9 mouse cellular contexts compared by ENCODE assay signal in the genomic region with DNA sequence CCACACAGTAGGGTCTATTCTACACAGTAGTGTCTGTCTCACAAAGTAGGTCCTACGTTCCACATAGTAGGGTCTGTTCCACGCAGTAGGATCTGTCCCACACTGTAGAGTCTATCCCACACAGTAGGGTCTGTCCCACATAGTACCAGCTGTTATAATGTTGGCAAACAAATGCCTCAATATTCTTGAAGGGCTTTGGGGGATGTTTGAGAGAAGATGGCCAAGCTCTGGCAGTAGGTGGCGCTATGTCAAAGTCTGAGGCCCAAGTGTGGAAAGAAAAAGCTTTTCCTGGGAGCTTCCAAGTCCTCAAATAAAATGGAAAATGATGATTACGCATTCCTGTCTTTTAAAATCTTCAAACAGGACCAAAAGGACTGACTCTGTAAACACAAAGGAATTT.
DNase-seq lines count a peak whose midpoint lies in the region; ATAC-seq and TF ChIP-seq lines count a peak whose summit lies in the region.
"Had no signal": no experiment of that assay in that cellular context is flagged by ENCODE, and none has a peak within 500 bp of the region (broad histone marks: within the 10 kb centered on the region; RNA-seq: fewer than 3 reads in every experiment).

No protein-coding gene starts in this region.

- H3K9ac ChIP-seq in lung, embryonic 16.5 days (ENCODE audit: low read length): no peak overlapping the region
- H3K9ac ChIP-seq: heart, embryonic 13.5 days had no signal

- H3K9me3 ChIP-seq in lung, embryonic 16.5 days (ENCODE audit: control insufficient read depth, low read length): no peaks in the 10 kb centered on the region
- H3K9me3 ChIP-seq: heart, embryonic 13.5 days had no signal

- peaks cover 4% of the 10 kb centered on the region; the same call in 1 of the 2 replicates for H3K4me1 ChIP-seq in lung, embryonic 16.5 days (replicated peaks; ENCODE audit: control insufficient read depth, insufficient read depth, low read length)
- no peaks in the 10 kb centered on the region for H3K4me1 ChIP-seq in small intestine, adult 2 months (ENCODE audit: control insufficient read depth, insufficient read depth, insufficient read length, low read length)
- H3K4me1 ChIP-seq: heart, embryonic 13.5 days had no signal

- no peak overlapping the region for H3K4me3 ChIP-seq in lung, embryonic 16.5 days (ENCODE audit: low read length)
- no peak overlapping the region for H3K4me3 ChIP-seq in small intestine, adult 2 months (ENCODE audit: low read depth, low read length)
- H3K4me3 ChIP-seq: heart, embryonic 13.5 days had no signal

- peak; percentile 22; the same call in 1 of the 2 replicates for ATAC-seq in lung, embryonic 16.5 days (ENCODE audit: low read depth)

- no peaks in the 10 kb centered on the region for H3K36me3 ChIP-seq in lung, embryonic 16.5 days (ENCODE audit: control insufficient read depth, insufficient read depth, low read length)
- H3K36me3 ChIP-seq in small intestine, adult 2 months (ENCODE audit: control insufficient read depth, insufficient read depth, low read length): no peaks in the 10 kb centered on the region
- H3K36me3 ChIP-seq: heart, embryonic 13.5 days had no signal

- TF ChIP-seq POLR2A in small intestine, adult 2 months (IDR thresholded peaks at IDR 0.05; ENCODE audit: low read depth, low read length): no peak

- 39% methylated on average over 4 of the region's 4 CpGs for WGBS in lung, embryonic 16.5 days
- WGBS in small intestine, adult 2 months: 47% methylated on average over 4 of the region's 4 CpGs

- DNase-seq in left cerebral cortex, adult 11 months (ENCODE audit: low spot score): peak; percentile 35
- no peak for DNase-seq in left cerebral cortex, adult 8-10 months (ENCODE audit: low spot score in 2 of 2)
- DNase-seq in R1 (ENCODE audit: low read depth, low spot score): peak; percentile 50
- peak; percentile 50 to 68 for DNase-seq in cerebellum, postnatal 4 days (ENCODE audit: low spot score in 2 of 2)
- DNase-seq in kidney, postnatal 14 days: peak; percentile 47
- no peak for DNase-seq in gastrocnemius, adult 8-10 months (ENCODE audit: low spot score in 2 of 2)

- TF ChIP-seq CTCF in small intestine, adult 2 months (IDR thresholded peaks at IDR 0.05; ENCODE audit: extremely low read depth, insufficient read length, insufficient replicate concordance, low read depth, low read length): peak; percentile 32; the same call in 1 of the 2 replicates

- no peak overlapping the region for H3K27ac ChIP-seq in lung, embryonic 16.5 days (ENCODE audit: low read length)
- H3K27ac ChIP-seq in small intestine, adult 2 months (ENCODE audit: insufficient read depth, low read depth, low read length): no peak overlapping the region
- H3K27ac ChIP-seq: heart, embryonic 13.5 days had no signal

- no peak overlapping the region for H3K4me2 ChIP-seq in lung, embryonic 16.5 days (ENCODE audit: low read depth, low read length)
- H3K4me2 ChIP-seq: heart, embryonic 13.5 days had no signal

- no peaks in the 10 kb centered on the region for H3K27me3 ChIP-seq in lung, embryonic 16.5 days (ENCODE audit: control insufficient read depth, insufficient read depth, low read depth, low read length)
- 0 out of 2 replicates have a peak, but pooled peaks cover 2% of the 10 kb centered on the region for H3K27me3 ChIP-seq in small intestine, adult 2 months (ENCODE audit: control insufficient read depth, insufficient read depth, low read length)
- H3K27me3 ChIP-seq: heart, embryonic 13.5 days had no signal

Comparison
In these comparisons a context has a peak if more than half of its experiments do, and no peak if none do; other contexts are left out.
1. DNase-seq: peak in left cerebral cortex, adult 11 months (single experiment), R1 (single experiment), cerebellum, postnatal 4 days (2 of 2) and kidney, postnatal 14 days (single experiment); none in left cerebral cortex, adult 8-10 months (0 of 2) and gastrocnemius, adult 8-10 months (0 of 2).